Mouse (Mus musculus) lung, postnatal 0 days (tissue): ENCODE measurements around the gene Ccdc73.
"Not testable (repeated sequence)": the region's sequence is repeated elsewhere in the genome, so short reads cannot be mapped to it uniquely, and the experiment has no call there.

Source experiments
- CTCF ChIP-seq: IDR thresholded peaks from 2 replicates; pipeline ENCODE4 v1.5.1; 2016; ENCODE audit warnings: antibody characterized with exemption, mild to moderate bottlenecking
- EP300 ChIP-seq: IDR thresholded peaks from 2 replicates; pipeline ENCODE4 v1.6.1; 2016; ENCODE audit warnings: antibody characterized with exemption, mild to moderate bottlenecking, control low read depth

- TF ChIP-seq CTCF, EP300: not testable (repeated sequence)
Measured at GRCm38 (mm10) chr2:104858083-104858482, 9.5 kb upstream of the Ccdc73 start.
